Mouse (Mus musculus) hematopoietic stem cell, adult 5-6 weeks (primary cell): Measurements from ENCODE around the gene Tmem120b. TPM values are rescaled to one million over a fixed set of nuclear protein-coding genes. Genes with fewer than 3 reads are reported as not detected.

Experiments used
- ATAC-seq, 2 experiments: fragments of 125-278 bp in 1 of 2; replicated peaks in 1 of 2; 2 replicates each; pipeline ENCODE4 v1.8.0; 2016 to 2017; ENCODE audit warnings: inconsistent platforms in 2 of 2, mild to moderate bottlenecking in 2 of 2, moderate number of reproducible peaks in 2 of 2, low read depth in 1 of 2, moderate TSS enrichment in 1 of 2; ENCODE audit not compliant: low FRiP score in 2 of 2, poor library complexity in 2 of 2, severe bottlenecking in 2 of 2, insufficient read depth in 1 of 2, low TSS enrichment in 1 of 2
- total RNA-seq: library from RNA; stranded (forward); fragments of 172-1452, 232-1000 nt; gene quantifications from 2 replicates; pipeline ENCODE4 v1.2.3, GENCODE M21; 2017

Tmem120b gene
- total RNA-seq, 1 experiment from 2014 or later, result 2.7 TPM

DNA sequence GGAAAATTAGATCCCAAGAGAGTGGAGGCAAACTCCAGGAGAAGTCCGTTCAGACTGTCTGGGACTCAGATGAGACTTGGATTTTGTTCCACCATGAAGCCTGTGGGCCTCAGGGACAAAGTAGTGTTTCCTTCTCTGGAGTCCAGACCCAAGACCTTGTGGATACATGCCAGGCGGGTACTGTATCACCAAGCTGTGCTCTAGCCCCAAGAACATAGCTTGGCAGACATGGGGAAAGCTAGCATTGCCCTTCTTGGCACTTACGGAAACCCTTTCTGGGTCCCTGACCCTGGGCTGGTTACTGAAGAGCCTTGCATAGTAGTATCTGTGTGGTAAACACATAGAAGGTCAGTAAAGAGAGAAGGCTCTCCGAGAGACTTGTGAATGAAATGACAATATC, 91.2 kb downstream of the Tmem120b start:
- no peak for ATAC-seq

DNA sequence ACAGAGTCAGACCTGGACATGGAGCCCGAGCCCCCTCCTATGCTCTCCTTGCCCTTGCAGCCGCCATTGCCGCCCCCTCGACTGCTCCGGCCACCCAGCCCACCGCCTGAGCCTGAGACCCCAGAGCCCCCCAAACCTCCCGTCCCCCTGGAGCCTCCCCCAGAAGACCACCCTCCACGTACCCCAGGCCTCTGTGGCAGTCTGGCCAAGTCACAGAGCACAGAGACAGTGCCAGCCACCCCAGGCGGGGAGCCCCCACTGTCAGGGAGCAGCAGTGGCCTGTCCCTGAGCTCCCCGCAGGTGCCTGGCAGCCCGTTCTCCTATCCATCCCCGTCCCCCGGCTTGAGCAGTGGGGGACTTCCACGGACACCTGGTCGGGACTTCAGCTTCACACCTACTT, 91.7 kb downstream of the Tmem120b start:
- no peak for ATAC-seq

DNA sequence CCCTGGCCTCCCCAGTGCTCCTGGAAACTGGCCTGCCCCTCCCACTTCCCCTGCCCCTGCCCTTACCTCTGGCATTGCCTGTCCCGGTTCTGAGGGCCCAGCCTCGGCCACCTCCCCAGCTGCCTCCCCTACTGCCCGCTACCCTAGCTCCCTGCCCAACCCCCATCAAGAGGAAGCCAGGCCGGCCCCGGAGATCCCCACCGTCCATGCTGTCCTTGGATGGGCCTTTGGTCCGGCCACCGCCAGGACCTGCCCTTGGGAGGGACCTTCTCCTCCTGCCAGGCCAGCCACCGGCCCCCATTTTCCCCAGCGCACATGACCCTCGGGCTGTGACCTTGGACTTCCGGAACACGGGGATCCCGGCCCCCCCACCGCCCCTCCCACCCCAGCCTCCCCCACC, 92.1 kb downstream of the Tmem120b start:
- ATAC-seq, result no peak

DNA sequence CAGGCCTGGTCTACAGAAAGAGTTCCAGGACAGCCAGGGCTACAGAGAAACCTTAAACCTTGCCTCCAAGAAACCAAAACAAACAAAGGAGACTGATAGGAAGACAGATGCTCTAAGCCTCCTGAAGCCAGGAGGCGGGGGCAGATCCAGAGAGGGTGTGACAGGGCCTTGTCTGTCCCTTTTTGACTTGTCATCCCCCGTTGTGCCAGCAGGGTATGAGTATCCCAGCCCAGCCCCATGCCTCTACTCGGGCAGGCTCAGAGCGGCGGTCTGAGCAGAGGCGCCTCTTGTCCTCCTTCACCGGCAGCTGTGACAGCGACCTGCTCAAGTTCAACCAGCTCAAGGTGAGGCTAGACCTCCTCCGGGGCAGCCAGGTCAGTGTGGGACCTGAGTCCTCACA, 94.7 kb downstream of the Tmem120b start:
- ATAC-seq, result no peak

DNA sequence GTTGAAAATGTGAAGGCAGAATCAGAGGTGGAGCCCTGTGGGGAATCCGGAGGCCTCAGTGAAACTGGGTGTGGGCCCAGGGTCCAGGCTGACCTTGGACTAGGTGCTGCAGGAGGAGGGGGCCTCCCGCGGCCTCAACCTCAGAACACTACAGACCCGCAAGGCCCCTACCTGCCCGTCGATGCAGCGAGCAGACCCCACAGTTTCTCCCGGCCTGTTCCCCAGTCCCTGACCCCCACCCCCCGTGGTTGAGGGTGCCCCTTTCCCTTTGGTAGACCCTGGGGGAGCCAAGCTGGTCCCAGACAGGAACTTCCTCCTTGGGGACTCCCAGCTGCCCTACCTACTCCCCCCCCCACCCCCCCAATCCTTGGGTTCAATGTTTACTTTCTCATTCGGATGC, 98.2 kb downstream of the Tmem120b start:
- ATAC-seq, result no peak

Other genes with a start within 250 kb of the Tmem120b start
- 311 and 361 TPM in 2 replicates for gene Anapc5, start 247.1 kb upstream of the Tmem120b start, total RNA-seq
- gene Rnf34, start 218.4 kb upstream of the Tmem120b start, total RNA-seq, result 21.6 and 21.7 TPM in 2 replicates
- 59.0 and 70.8 TPM in 2 replicates for gene Kdm2b, start 78.6 kb upstream of the Tmem120b start, total RNA-seq
- 16.8 and 18.2 TPM in 2 replicates for gene Orai1, start 53.3 kb upstream of the Tmem120b start, total RNA-seq
- gene Morn3, start 21.4 kb upstream of the Tmem120b start, total RNA-seq, result 0.25 TPM in 1 of 2 replicates, not detected in the other
- gene Rhof, start 64.3 kb downstream of the Tmem120b start, total RNA-seq, result 7.1 and 12.3 TPM in 2 replicates
- 2.3 and 2.8 TPM in 2 replicates for gene Setd1b, start 73.8 kb downstream of the Tmem120b start, total RNA-seq
- 20.9 and 21.0 TPM in 2 replicates for gene Psmd9, start 101.0 kb downstream of the Tmem120b start, total RNA-seq
- not detected in 2 replicates for gene Hpd, start 114.3 kb downstream of the Tmem120b start, total RNA-seq
- gene Wdr66, start 183.7 kb downstream of the Tmem120b start, total RNA-seq, result 0.19 TPM in 1 of 2 replicates, not detected in the other